Comparison of ENCODE assay signal across 24 mouse cellular contexts in the genomic region with DNA sequence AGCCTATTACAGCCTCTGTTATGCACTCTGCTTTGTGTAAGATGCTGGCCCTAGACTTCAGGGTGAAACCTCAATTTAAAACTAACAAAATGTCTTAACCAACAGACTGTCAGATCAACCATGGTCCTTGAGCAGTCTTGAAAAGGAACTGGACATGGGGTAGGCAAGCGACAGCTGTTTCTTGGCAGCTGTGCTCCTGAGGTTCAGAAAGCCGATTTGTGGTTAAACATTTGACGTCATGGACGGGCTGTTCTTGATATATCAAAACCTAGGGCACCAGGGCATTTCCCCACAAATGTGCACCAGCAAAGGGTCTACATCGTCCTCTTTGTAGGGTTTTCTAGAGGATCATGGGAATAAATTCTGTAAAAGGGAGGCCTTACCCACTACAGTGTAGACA. TPM values are rescaled to one million over a fixed set of nuclear protein-coding genes. Genes with fewer than 3 reads are reported as not detected.
DNase-seq lines count a peak whose midpoint lies in the region; TF ChIP-seq lines count a peak whose summit lies in the region.
"Had no signal": no experiment of that assay in that cellular context is flagged by ENCODE, and none has a peak within 500 bp of the region (broad histone marks: within the 10 kb centered on the region; RNA-seq: fewer than 3 reads in every experiment).

No protein-coding gene starts in this region.

- no peak for TF ChIP-seq CTCF in gastrocnemius, adult 2 months (IDR thresholded peaks at IDR 0.05)

- no peak overlapping the region for H3K4me3 ChIP-seq in gastrocnemius, adult 2 months
- H3K4me3 ChIP-seq in myocyte, result no peak overlapping the region
- H3K4me3 ChIP-seq: embryonic facial prominence, embryonic 10.5 days; embryonic facial prominence, embryonic 13.5 days; erythroblast, embryonic 14.5 days; forebrain, embryonic 12.5 days; forebrain, embryonic 15.5 days had no signal

- H3K4me2 ChIP-seq in myocyte (ENCODE audit: low read depth), result no peak overlapping the region
- H3K4me2 ChIP-seq: embryonic facial prominence, embryonic 13.5 days; forebrain, embryonic 12.5 days; forebrain, embryonic 15.5 days; heart, embryonic 11.5 days; hindbrain, embryonic 14.5 days had no signal

- H3ac ChIP-seq in myocyte (ENCODE audit: control insufficient read depth, insufficient read length), result no peak overlapping the region

- no peak for DNase-seq in gastrocnemius, adult 2 months
- no peak for DNase-seq in gastrocnemius, postnatal 4 days (ENCODE audit: low spot score in 2 of 2)
- peak; percentile 47 for DNase-seq in thymus, postnatal 0 days (ENCODE audit: low spot score)
- no peak for DNase-seq in thymus, postnatal 4 days
- no peak for DNase-seq in embryo, embryonic 11 days
- DNase-seq: adrenal gland, adult 2 months; adrenal gland, postnatal 14 days; B cell, adult 2 months; cerebellum, adult 11 months; cerebellum, adult 2 months; cerebellum, adult 9-11 months; cerebellum, postnatal 25 days; gastrocnemius, postnatal 10 days; gastrocnemius, postnatal 36 days; heart, adult 11 months had no signal

- intact Hi-C loops in gastrocnemius, adult 2 months (cut with DNase I), result no loop called here

- H3K27me3 ChIP-seq in myocyte (ENCODE audit: control insufficient read depth, insufficient read depth, insufficient read length), result no peaks in the 10 kb centered on the region
- H3K27me3 ChIP-seq: embryonic facial prominence, embryonic 13.5 days; forebrain, embryonic 12.5 days; forebrain, embryonic 15.5 days had no signal

- H3K36me3 ChIP-seq in myocyte (ENCODE audit: control insufficient read depth, insufficient read depth), result peaks cover 26% of the 10 kb centered on the region

- no peak for TF ChIP-seq POLR2A in myocyte (IDR thresholded peaks at IDR 0.05; ENCODE audit: insufficient read length, low read depth)

- peak overlapping the region; percentile 60 for H3K27ac ChIP-seq in gastrocnemius, adult 2 months
- H3K27ac ChIP-seq: embryonic facial prominence, embryonic 10.5 days; embryonic facial prominence, embryonic 13.5 days; forebrain, embryonic 12.5 days; forebrain, embryonic 15.5 days; hindbrain, embryonic 14.5 days; hindbrain, postnatal 0 days had no signal

- H3K79me2 ChIP-seq in myocyte (ENCODE audit: control insufficient read depth, insufficient read depth), result no peaks in the 10 kb centered on the region

TF ChIP-seq in myocyte, 11 proteins besides CTCF, POLR2A, EP300 and RAD21:
- TF ChIP-seq MYOD1 (IDR thresholded peaks at IDR 0.05; ENCODE audit: control insufficient read depth in 1 of 3, insufficient read length in 2 of 3, low read depth in 2 of 3) (peak in 2 of 3 experiments; percentile 88 to 95), TCF3 (IDR thresholded peaks at IDR 0.05; ENCODE audit: insufficient read length, low read depth) (peak; percentile 49), TCF12 (IDR thresholded peaks at IDR 0.05; ENCODE audit: insufficient read depth, poor library complexity, severe bottlenecking) (peak; percentile 64), CEBPB (IDR thresholded peaks at IDR 0.05; ENCODE audit: insufficient read depth, poor library complexity, severe bottlenecking) (no peak), E2F4 (IDR thresholded peaks at IDR 0.05; ENCODE audit: insufficient read depth) (no peak), MYOG (IDR thresholded peaks at IDR 0.05; ENCODE audit: control insufficient read depth in 1 of 3, insufficient read depth in 1 of 3, insufficient read length in 2 of 3, low read depth in 2 of 3) (peak; percentile 47 to 87 (median 54))
TF ChIP-seq in myocyte: peak in this region for 4.

RNA-seq across cellular contexts. Expression of a gene that starts 16.0 kb away (rescaled TPM):
- total RNA-seq in gastrocnemius, adult 2 months (2021), result 1 to 10 TPM; 6.5 to 7.3 TPM
- 10 to 100 TPM in 1 of 2 experiments, 1 to 10 TPM in 1; 9.4 to 10.8 TPM for total RNA-seq in gastrocnemius, postnatal 4 days (2021)
- polyA plus RNA-seq in thymus, postnatal 0 days (2015; fragmentation: Nextera tagmentation; extraction: Ambion mirVana), result 2.5 and 2.9 TPM in 2 replicates
- 3.5 TPM for polyA plus RNA-seq in myocyte (2012; fragmentation: generic; extraction: Trizol)

RNA-seq across cellular contexts. Expression of a gene that starts 16.1 kb away (rescaled TPM):
- total RNA-seq in gastrocnemius, adult 2 months (2021), result 10 to 100 TPM; 50.5 to 52.7 TPM
- 10 to 100 TPM; 86.7 to 88.4 TPM for total RNA-seq in gastrocnemius, postnatal 4 days (2021)
- polyA plus RNA-seq in thymus, postnatal 0 days (2015; fragmentation: Nextera tagmentation; extraction: Ambion mirVana), result 177 and 185 TPM in 2 replicates
- 72.8 TPM for polyA plus RNA-seq in myocyte (2012; fragmentation: generic; extraction: Trizol)

RNA-seq across cellular contexts. Expression of a gene that starts 42.7 kb away (rescaled TPM):
- total RNA-seq in gastrocnemius, adult 2 months (2021), result 100 to 1,000 TPM; 111 to 124 TPM
- 100 to 1,000 TPM; 150 to 174 TPM for total RNA-seq in gastrocnemius, postnatal 4 days (2021)
- 40.8 and 46.4 TPM in 2 replicates for polyA plus RNA-seq in thymus, postnatal 0 days (2015; fragmentation: Nextera tagmentation; extraction: Ambion mirVana)
- 56.4 TPM for polyA plus RNA-seq in myocyte (2012; fragmentation: generic; extraction: Trizol)
